Mouse (Mus musculus) T-helper 17 cell (primary cell): ENCODE data around the gene C4b.

Experiments
- in situ Hi-C, 2 experiments: fragments of 300-600 bp; cut with MboI, MseI; formaldehyde crosslinking; loops; 1 replicate in 1 of 2; 2 replicates in 1 of 2; pipeline ENCODE4 v1.15.1; 2025; ENCODE audit warnings: high pct_unique_total_duplicates in 2 of 2

Gene C4b

GRCm38 (mm10) chr17:34712951-34713350 lies 30.7 kb downstream of the C4b start:
- in situ Hi-C loops = loop anchor here in 1 of 2 experiments (10.0 to 25.0 kb wide), 2 partner anchors 148 to 1851 kb away; partner anchors contain the start of gene Notch4

- in situ Hi-C loops = loop anchor here in 1 of 2 experiments (5.0 to 25.0 kb wide), 2 partner anchors 86 to 1844 kb away; no protein-coding TSS in a partner anchor
These were observed 37.2 kb downstream of the C4b start for GRCm38 (mm10) chr17:34706476-34706875.

GRCm38 (mm10) chr17:34700671-34701071 lies 43.0 kb downstream of the C4b start:
- in situ Hi-C loops = loop anchor here in 1 of 2 experiments (25.0 kb wide), 1 partner anchor 1838 kb away; no protein-coding TSS in a partner anchor

GRCm38 (mm10) chr17:34699575-34700408 lies 43.9 kb downstream of the C4b start:
- in situ Hi-C loops = loop anchor here in 1 of 2 experiments (25.0 kb wide), 1 partner anchor 1837 kb away; no protein-coding TSS in a partner anchor

GRCm38 (mm10) chr17:34692906-34693305 lies 50.8 kb downstream of the C4b start:
- in situ Hi-C loops = no loop called here

GRCm38 (mm10) chr17:34690458-34690857 lies 53.2 kb downstream of the C4b start:
- in situ Hi-C loops = no loop called here

- in situ Hi-C loops = no loop called here
These were observed 54.8 kb downstream of the C4b start for GRCm38 (mm10) chr17:34688889-34689288.

GRCm38 (mm10) chr17:34685120-34686110 lies 58.3 kb downstream of the C4b start:
- in situ Hi-C loops = no loop called here

- in situ Hi-C loops = no loop called here
These were observed 59.3 kb downstream of the C4b start for GRCm38 (mm10) chr17:34684253-34684893.

- in situ Hi-C loops = no loop called here
These were observed 59.9 kb downstream of the C4b start for GRCm38 (mm10) chr17:34683686-34684220.

- in situ Hi-C loops = no loop called here
These were observed 60.5 kb downstream of the C4b start for GRCm38 (mm10) chr17:34683179-34683578.

- in situ Hi-C loops = no loop called here
These were observed 61.7 kb downstream of the C4b start for GRCm38 (mm10) chr17:34681881-34682536.

GRCm38 (mm10) chr17:34681132-34681571 lies 62.5 kb downstream of the C4b start:
- in situ Hi-C loops = no loop called here

GRCm38 (mm10) chr17:34680621-34681020 lies 63.1 kb downstream of the C4b start:
- in situ Hi-C loops = no loop called here

GRCm38 (mm10) chr17:34680191-34680590 lies 63.5 kb downstream of the C4b start:
- in situ Hi-C loops = no loop called here
